Mouse (Mus musculus): ENCODE results near the gene Slc2a6. TPM values are rescaled to one million over a fixed set of nuclear protein-coding genes. Genes with fewer than 3 reads are reported as not detected.
A peak's percentile ranks its signal among the peaks of the same experiment; 100 is the strongest.

Gene Slc2a6
- polyA plus RNA-seq, 1 experiment from 2014 or later = 0.72 TPM

GRCm38 (mm10) chr2:27026857-27027617 is 761 bp downstream of the Slc2a6 start:
- no peak for DNase-seq (ENCODE audit: low spot score)
- H3K9ac ChIP-seq (ENCODE audit: low read length) = no peak overlapping the region
- 0 out of 2 replicates have a peak, but pooled peaks cover 2% of the 10 kb centered on the region for H3K4me1 ChIP-seq (ENCODE audit: control insufficient read depth, insufficient read depth, low read length)
- H3K4me3 ChIP-seq (ENCODE audit: low read depth, low read length) = no peak overlapping the region
- WGBS = 83% methylated on average over 10 of the region's 10 CpGs
- H3K36me3 ChIP-seq (ENCODE audit: control insufficient read depth, insufficient read depth, low read length) = no peaks in the 10 kb centered on the region
- no peaks in the 10 kb centered on the region for H3K27me3 ChIP-seq (ENCODE audit: control insufficient read depth, insufficient read depth, low read length)
- no peak for ATAC-seq (ENCODE audit: insufficient number of reproducible peaks, low FRiP score, low TSS enrichment, low read depth)
- H3K4me2 ChIP-seq (ENCODE audit: low read depth, severe bottlenecking) = peak overlapping the region; percentile 57; the same call in 1 of the 2 replicates
- no peak overlapping the region for H3K27ac ChIP-seq (replicated peaks; ENCODE audit: low read depth, low read length)
- H3K9me3 ChIP-seq (ENCODE audit: control insufficient read depth, low read length) = no peaks in the 10 kb centered on the region

GRCm38 (mm10) chr2:27026332-27026731 is 1.5 kb downstream of the Slc2a6 start:
- Histone ChIP-seq H3K4me3 (ENCODE audit: low read depth, low read length) (no peak overlapping the region), H3K36me3 (ENCODE audit: control insufficient read depth, insufficient read depth, low read length) (no peaks in the 10 kb centered on the region), H3K4me2 (ENCODE audit: low read depth, severe bottlenecking) (no peak overlapping the region), H3K9ac (ENCODE audit: low read length) (no peak overlapping the region), H3K4me1 (ENCODE audit: control insufficient read depth, insufficient read depth, low read length) (0 out of 2 replicates have a peak, but pooled peaks cover 2% of the 10 kb centered on the region), H3K27me3 (ENCODE audit: control insufficient read depth, insufficient read depth, low read length) (no peaks in the 10 kb centered on the region), H3K9me3 (ENCODE audit: control insufficient read depth, low read length) (no peaks in the 10 kb centered on the region), H3K27ac (replicated peaks; ENCODE audit: low read depth, low read length) (no peak overlapping the region)
- no peak for DNase-seq (ENCODE audit: low spot score)
- no peak for ATAC-seq (ENCODE audit: insufficient number of reproducible peaks, low FRiP score, low TSS enrichment, low read depth)
- WGBS = 90% methylated on average over 3 of the region's 3 CpGs

GRCm38 (mm10) chr2:27025545-27025944 is 2.3 kb downstream of the Slc2a6 start:
- Histone ChIP-seq H3K36me3 (ENCODE audit: control insufficient read depth, insufficient read depth, low read length) (no peaks in the 10 kb centered on the region), H3K4me2 (ENCODE audit: low read depth, severe bottlenecking) (no peak overlapping the region), H3K9ac (ENCODE audit: low read length) (no peak overlapping the region), H3K4me1 (ENCODE audit: control insufficient read depth, insufficient read depth, low read length) (0 out of 2 replicates have a peak, but pooled peaks cover 2% of the 10 kb centered on the region), H3K9me3 (ENCODE audit: control insufficient read depth, low read length) (no peaks in the 10 kb centered on the region), H3K4me3 (ENCODE audit: low read depth, low read length) (no peak overlapping the region), H3K27ac (replicated peaks; ENCODE audit: low read depth, low read length) (no peak overlapping the region), H3K27me3 (ENCODE audit: control insufficient read depth, insufficient read depth, low read length) (no peaks in the 10 kb centered on the region)
- 89% methylated on average over 3 of the region's 3 CpGs for WGBS
- DNase-seq (ENCODE audit: low spot score) (no peak), ATAC-seq (ENCODE audit: insufficient number of reproducible peaks, low FRiP score, low TSS enrichment, low read depth) (no peak)

GRCm38 (mm10) chr2:27024136-27024535 is 3.7 kb downstream of the Slc2a6 start:
- Histone ChIP-seq H3K36me3 (ENCODE audit: control insufficient read depth, insufficient read depth, low read length) (no peaks in the 10 kb centered on the region), H3K27ac (replicated peaks; ENCODE audit: low read depth, low read length) (no peak overlapping the region), H3K4me3 (ENCODE audit: low read depth, low read length) (no peak overlapping the region), H3K4me2 (ENCODE audit: low read depth, severe bottlenecking) (no peak overlapping the region), H3K27me3 (ENCODE audit: control insufficient read depth, insufficient read depth, low read length) (no peaks in the 10 kb centered on the region), H3K9ac (ENCODE audit: low read length) (0 out of 2 replicates have a peak overlapping the region, but pooled peaks have one; percentile 17), H3K9me3 (ENCODE audit: control insufficient read depth, low read length) (no peaks in the 10 kb centered on the region), H3K4me1 (ENCODE audit: control insufficient read depth, insufficient read depth, low read length) (0 out of 2 replicates have a peak, but pooled peaks cover 2% of the 10 kb centered on the region)
- ATAC-seq (ENCODE audit: insufficient number of reproducible peaks, low FRiP score, low TSS enrichment, low read depth) (no peak), DNase-seq (ENCODE audit: low spot score) (no peak)
- WGBS = 85% methylated on average over 14 of the region's 14 CpGs

- 62% methylated on average over 6 of the region's 6 CpGs for WGBS
- Histone ChIP-seq H3K36me3 (ENCODE audit: control insufficient read depth, insufficient read depth, low read length) (no peaks in the 10 kb centered on the region), H3K4me3 (ENCODE audit: low read depth, low read length) (no peak overlapping the region), H3K9ac (ENCODE audit: low read length) (no peak overlapping the region), H3K9me3 (ENCODE audit: control insufficient read depth, low read length) (no peaks in the 10 kb centered on the region), H3K27me3 (ENCODE audit: control insufficient read depth, insufficient read depth, low read length) (no peaks in the 10 kb centered on the region), H3K4me2 (ENCODE audit: low read depth, severe bottlenecking) (no peak overlapping the region), H3K27ac (replicated peaks; ENCODE audit: low read depth, low read length) (no peak overlapping the region), H3K4me1 (ENCODE audit: control insufficient read depth, insufficient read depth, low read length) (0 out of 2 replicates have a peak, but pooled peaks cover 2% of the 10 kb centered on the region)
- DNase-seq (ENCODE audit: low spot score) (no peak), ATAC-seq (ENCODE audit: insufficient number of reproducible peaks, low FRiP score, low TSS enrichment, low read depth) (no peak)
These were observed 5.2 kb downstream of the Slc2a6 start for GRCm38 (mm10) chr2:27022612-27023011.

GRCm38 (mm10) chr2:27021103-27021502 is 6.7 kb downstream of the Slc2a6 start:
- ATAC-seq (ENCODE audit: insufficient number of reproducible peaks, low FRiP score, low TSS enrichment, low read depth) (no peak), DNase-seq (ENCODE audit: low spot score) (no peak)
- Histone ChIP-seq H3K9me3 (ENCODE audit: control insufficient read depth, low read length) (no peaks in the 10 kb centered on the region), H3K4me3 (ENCODE audit: low read depth, low read length) (no peak overlapping the region), H3K4me2 (ENCODE audit: low read depth, severe bottlenecking) (no peak overlapping the region), H3K9ac (ENCODE audit: low read length) (no peak overlapping the region), H3K36me3 (ENCODE audit: control insufficient read depth, insufficient read depth, low read length) (no peaks in the 10 kb centered on the region), H3K4me1 (ENCODE audit: control insufficient read depth, insufficient read depth, low read length) (0 out of 2 replicates have a peak, but pooled peaks cover 2% of the 10 kb centered on the region), H3K27me3 (ENCODE audit: control insufficient read depth, insufficient read depth, low read length) (no peaks in the 10 kb centered on the region), H3K27ac (replicated peaks; ENCODE audit: low read depth, low read length) (no peak overlapping the region)
- WGBS = 85% methylated on average over 1 of the region's 1 CpGs

GRCm38 (mm10) chr2:27019530-27019929 is 8.3 kb downstream of the Slc2a6 start:
- 0 out of 2 replicates have a peak, but pooled peaks cover 2% of the 10 kb centered on the region for H3K4me1 ChIP-seq (ENCODE audit: control insufficient read depth, insufficient read depth, low read length)
- DNase-seq (ENCODE audit: low spot score) (no peak), ATAC-seq (ENCODE audit: insufficient number of reproducible peaks, low FRiP score, low TSS enrichment, low read depth) (no peak)
- no peaks in the 10 kb centered on the region for H3K27me3 ChIP-seq (ENCODE audit: control insufficient read depth, insufficient read depth, low read length)
- H3K9me3 ChIP-seq (ENCODE audit: control insufficient read depth, low read length) = no peaks in the 10 kb centered on the region
- no peak overlapping the region for H3K9ac ChIP-seq (ENCODE audit: low read length)
- H3K36me3 ChIP-seq (ENCODE audit: control insufficient read depth, insufficient read depth, low read length) = peaks cover 2% of the 10 kb centered on the region
- 91% methylated on average over 2 of the region's 2 CpGs for WGBS
- no peak overlapping the region for H3K27ac ChIP-seq (replicated peaks; ENCODE audit: low read depth, low read length)
- no peak overlapping the region for H3K4me3 ChIP-seq (ENCODE audit: low read depth, low read length)
- H3K4me2 ChIP-seq (ENCODE audit: low read depth, severe bottlenecking) = no peak overlapping the region

- H3K27me3 ChIP-seq (ENCODE audit: control insufficient read depth, insufficient read depth, low read length) = no peaks in the 10 kb centered on the region
- ATAC-seq (ENCODE audit: insufficient number of reproducible peaks, low FRiP score, low TSS enrichment, low read depth) = peak; percentile 65; the same call in 1 of the 2 replicates
- no peak overlapping the region for H3K4me3 ChIP-seq (ENCODE audit: low read depth, low read length)
- peaks cover 13% of the 10 kb centered on the region for H3K36me3 ChIP-seq (ENCODE audit: control insufficient read depth, insufficient read depth, low read length)
- H3K4me1 ChIP-seq (ENCODE audit: control insufficient read depth, insufficient read depth, low read length) = no peaks in the 10 kb centered on the region
- 59% methylated on average over 5 of the region's 5 CpGs for WGBS
- no peaks in the 10 kb centered on the region for H3K9me3 ChIP-seq (ENCODE audit: control insufficient read depth, low read length)
- DNase-seq (ENCODE audit: low spot score) = peak; percentile 80
- no peak overlapping the region for H3K27ac ChIP-seq (replicated peaks; ENCODE audit: low read depth, low read length)
- no peak overlapping the region for H3K9ac ChIP-seq (ENCODE audit: low read length)
- no peak overlapping the region for H3K4me2 ChIP-seq (ENCODE audit: low read depth, severe bottlenecking)
These were observed 10.0 kb downstream of the Slc2a6 start for GRCm38 (mm10) chr2:27017802-27018201.
